Mouse (Mus musculus): ENCODE results near the gene Ooep.

GRCm38 (mm10) chr9:78363374-78363773, 15.2 kb downstream of the Ooep start:
- no peak for TF ChIP-seq MYC (IDR thresholded peaks at IDR 0.05; ENCODE audit: low read depth, low read length)
- TF ChIP-seq POLR2A (IDR thresholded peaks at IDR 0.05; ENCODE audit: low read depth, low read length), result no peak

Data from CH12.LX (cell line).